Mouse (Mus musculus) layer of hippocampus, adult 18-20 months (tissue): Measurements from ENCODE around the gene Ifit1bl2. TPM values are rescaled to one million over a fixed set of nuclear protein-coding genes. Genes with fewer than 3 reads are reported as not detected.
A peak's percentile ranks its signal among the peaks of the same experiment; 100 is the strongest.
"Not testable (repeated sequence)": the region's sequence is repeated elsewhere in the genome, so short reads cannot be mapped to it uniquely, and the experiment has no call there.

Experiments
- DNase-seq, 2 experiments: peaks; one replicate each; pipeline ENCODE4 v3.0.0; 2022; ENCODE audit warnings: low spot score in 2 of 2
- total RNA-seq, 2 experiments: library from RNA; stranded (reverse); gene quantifications; 2 replicates each; pipeline ENCODE4 v1.2.3; 2021

The Ifit1bl2 gene
- total RNA-seq, 2 experiments from 2014 or later, result 0.50 to 0.61 TPM

DNA sequence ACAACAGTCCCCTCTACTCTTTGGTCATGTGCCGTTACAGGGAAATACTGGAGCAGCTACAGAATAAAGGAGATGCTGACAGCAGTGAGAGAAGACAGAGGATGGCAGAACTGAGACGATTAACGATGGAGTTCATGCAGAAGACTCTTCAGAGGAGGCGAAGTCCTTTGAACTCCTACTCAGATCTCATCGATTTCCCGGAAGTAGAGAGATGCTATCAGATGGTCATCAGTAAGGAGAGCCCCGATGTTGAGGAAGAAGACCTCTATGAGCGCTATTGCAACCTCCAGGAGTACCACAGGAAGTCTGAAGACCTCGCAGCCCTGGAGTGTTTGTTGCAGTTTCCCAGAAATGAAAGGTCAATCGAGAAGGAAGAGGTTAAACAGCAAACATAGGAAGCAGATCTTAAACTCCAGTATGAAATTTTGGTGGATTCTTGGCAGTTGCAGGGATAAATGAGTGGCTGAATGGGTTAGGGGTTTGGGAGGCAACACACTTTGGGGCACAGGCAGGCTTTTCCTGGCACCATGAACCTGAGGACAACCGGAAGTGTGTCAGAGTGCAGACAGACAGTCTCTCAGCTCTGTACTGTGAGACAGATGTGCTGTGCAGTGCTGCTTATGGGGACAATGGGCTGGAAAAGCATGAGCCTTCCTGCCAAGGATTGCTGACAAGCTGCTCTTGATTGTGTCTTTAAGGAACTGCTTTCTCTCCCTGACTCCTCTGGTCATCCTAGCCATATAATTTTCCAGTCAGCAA is 28.1 kb downstream of the Ifit1bl2 start:
- DNase-seq, result not testable (repeated sequence)

DNA sequence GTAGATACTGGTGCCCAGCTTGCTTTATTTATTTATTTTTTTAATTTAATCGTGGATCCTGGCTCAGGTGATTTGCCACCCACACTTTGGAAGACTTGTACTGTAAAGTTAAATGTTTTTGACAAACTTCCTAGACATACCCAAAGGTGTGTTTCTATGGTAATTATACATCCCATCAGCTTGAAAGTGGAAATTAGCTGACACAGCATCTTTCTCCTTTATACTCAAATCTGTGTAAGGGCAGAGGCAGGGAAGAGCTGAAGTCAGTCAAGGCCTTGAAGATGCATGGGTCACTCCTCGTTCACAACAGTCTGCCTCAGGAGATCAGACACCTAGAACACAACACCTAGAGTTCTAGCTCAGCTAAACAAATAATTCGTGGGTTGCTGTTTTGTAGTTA is 30.4 kb downstream of the Ifit1bl2 start:
- DNase-seq, result not testable (repeated sequence)

DNA sequence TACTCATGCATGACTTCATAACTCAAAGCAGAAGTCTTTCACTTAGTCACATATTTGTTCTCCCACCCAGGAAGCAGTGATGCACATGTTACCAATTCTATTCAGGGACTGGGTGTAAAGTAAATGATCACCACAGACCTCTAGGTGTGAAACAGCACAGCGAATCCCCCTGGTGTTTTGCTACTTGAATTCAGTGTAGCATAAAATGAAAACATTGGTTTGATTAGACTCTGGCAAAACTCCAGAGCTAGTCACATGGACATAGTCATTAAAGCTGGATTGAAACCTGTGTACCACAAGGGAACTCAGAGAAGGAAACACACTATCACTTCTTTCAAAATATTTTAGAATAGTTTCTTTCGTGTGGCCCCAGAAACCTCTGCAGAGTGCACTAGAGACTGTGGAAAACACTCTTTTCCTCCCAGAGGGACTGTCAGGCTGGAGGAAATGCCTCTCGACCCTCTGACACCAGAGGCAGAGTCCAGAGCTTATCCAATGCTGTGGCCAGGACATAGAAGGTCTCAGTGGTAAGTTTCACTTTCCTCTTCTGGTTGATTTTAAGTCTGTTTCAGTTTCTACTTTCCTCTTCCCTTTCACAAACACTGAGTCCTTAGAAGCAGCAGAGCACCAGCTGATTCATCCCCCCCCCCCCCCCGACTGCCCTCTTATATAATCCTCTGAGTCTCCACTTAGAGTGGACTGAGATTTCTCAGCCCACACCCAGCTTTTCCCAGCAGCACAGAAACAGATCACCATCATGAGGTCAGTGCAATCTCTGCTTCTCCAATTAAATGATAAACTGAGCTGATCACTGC is 33.1 kb downstream of the Ifit1bl2 start, which contains the start of gene Ifit3b:
TSS of gene Ifit3b (plus strand) at position 734 of the 815 bp plus-strand sequence.
- not testable (repeated sequence) for DNase-seq

DNA sequence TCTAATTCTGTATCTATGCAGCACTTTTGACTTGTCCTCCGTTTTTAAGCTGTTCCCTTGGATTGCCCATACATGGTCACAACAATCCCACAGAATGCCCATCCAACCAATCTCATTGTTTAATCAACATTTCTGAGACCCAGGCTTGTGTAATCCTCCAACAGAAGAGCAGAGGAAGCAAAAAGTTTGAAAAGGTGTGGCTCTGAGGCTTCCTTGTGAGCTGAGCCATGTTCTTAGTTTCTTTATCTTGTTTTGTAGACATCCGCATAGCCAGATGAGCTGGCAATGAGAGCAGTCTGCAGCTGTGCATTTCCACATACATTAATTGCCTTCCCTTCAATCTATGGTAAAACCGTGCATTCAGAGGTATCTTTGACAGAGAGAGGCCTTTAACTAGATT is 35.1 kb downstream of the Ifit1bl2 start:
- no peak for DNase-seq

DNA sequence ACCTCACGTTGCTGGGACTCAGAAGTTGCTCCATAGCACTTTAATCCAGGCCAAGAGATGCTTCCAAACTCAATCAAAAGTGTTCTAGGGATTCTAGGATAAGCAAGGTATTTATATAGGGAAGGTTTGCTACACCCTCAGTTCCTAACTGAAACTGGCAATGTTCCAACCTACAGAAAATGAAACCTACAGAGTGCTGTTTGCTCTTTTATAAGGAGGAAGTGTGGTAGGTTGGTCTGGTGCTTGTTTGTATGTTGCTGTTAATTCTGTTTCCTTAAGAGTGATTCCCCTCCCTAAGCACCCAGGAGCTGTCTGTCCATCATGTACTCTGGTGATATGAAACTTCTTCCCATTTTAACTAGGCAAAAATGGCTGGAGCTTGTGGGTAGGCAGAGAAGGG is 38.7 kb downstream of the Ifit1bl2 start, which contains the start of gene Ifit1bl1:
TSS of gene Ifit1bl1 (minus strand) at position 69 of the 400 bp plus-strand sequence.
- DNase-seq, result not testable (repeated sequence)

DNA sequence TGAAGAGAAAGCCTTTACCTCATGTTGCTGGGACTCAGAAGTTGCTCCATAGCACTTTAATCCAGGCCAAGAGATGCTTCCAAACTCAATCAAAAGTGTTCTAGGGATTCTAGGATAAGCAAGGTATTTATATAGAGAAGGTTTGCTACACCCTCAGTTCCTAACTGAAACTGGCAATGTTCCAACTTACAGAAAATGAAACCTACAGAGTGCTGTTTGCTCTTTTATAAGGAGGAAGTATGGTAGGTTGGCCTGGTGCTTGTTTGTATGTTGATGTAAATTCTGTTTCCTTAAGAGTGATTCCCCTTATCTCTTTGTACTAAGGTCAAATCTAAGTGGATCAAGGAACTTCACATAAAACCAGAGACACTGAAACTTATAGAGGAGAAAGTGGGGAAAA is 41.3 kb downstream of the Ifit1bl2 start:
- DNase-seq, result not testable (repeated sequence)

DNA sequence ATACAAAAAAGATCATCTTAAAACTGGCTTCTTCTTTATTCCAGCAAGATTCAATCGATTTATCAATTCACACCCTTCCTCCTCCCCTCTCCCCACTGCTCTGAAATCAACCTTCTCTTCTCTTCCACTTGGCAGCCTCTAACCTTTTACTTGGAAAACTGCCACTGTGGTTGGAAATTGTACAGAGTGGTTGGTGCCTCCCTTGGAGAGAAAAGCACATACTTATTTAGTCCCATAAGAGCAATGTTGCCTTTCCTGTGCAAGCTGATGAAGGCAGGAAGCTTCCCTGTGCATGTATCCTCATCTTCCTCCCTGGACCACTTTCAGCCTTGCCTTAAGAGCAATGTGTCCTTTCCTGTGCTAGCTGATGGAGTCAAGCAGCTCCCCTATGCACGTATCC is 42.2 kb downstream of the Ifit1bl2 start:
- DNase-seq, result peak; percentile 42 to 82

DNA sequence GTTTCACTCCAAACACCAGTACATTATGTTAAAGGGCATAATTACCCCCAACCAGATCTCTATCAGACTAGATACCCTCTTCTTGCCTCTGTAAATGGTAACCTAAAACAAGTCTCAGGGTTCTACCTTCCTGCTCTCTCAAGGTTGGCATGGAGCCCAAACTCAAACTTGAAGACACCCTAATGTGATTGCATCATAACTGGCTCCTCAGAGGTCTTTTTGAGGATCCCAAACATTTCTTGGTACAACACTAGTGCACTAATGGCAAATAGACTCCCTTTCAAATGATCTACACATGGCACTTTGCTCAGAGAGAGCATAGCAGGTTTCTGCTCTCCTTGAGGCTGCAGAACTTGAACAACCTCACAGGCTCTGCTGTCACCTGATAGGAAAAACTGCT is 43.7 kb downstream of the Ifit1bl2 start:
- no peak for DNase-seq

DNA sequence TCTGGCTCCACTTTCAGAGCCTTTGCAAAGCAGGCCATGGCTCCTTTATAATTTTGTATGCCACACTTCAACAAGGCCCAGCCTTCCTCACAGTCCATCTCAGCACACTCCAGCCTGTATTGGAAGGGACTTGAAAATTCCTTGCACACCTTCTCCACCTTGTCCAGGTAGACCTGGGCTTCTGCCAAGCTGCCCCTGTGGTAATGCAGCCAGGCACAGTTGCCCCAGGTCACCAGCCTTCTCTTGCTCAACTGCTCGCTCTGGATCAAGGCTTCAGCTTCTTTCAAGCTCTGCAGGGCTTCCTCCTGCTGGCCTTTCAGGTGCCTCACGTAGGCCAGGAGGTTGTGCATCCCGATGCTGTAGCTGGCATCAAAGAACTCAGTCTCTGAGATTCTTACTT is 46.0 kb downstream of the Ifit1bl2 start:
- not testable (repeated sequence) for DNase-seq

DNA sequence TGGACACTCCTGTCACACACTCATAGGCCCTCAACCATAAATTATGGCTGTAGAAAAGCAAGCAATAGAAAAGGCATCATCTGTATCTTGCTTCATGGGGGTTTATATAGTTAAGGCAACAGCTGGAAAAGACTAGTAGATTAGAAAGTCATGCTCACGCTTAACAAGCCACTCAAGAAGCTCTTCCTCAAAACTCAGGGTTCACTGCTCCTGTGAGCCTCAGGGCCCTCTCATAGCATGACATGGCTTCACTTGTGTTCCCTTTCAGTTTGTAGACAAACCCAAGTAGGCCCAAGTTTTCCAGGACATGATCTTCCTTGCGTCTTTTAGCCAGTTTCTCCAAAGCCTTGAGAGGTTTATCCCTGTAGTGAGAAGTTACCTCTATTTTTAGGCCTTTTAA is 47.1 kb downstream of the Ifit1bl2 start:
- DNase-seq, result no peak

DNA sequence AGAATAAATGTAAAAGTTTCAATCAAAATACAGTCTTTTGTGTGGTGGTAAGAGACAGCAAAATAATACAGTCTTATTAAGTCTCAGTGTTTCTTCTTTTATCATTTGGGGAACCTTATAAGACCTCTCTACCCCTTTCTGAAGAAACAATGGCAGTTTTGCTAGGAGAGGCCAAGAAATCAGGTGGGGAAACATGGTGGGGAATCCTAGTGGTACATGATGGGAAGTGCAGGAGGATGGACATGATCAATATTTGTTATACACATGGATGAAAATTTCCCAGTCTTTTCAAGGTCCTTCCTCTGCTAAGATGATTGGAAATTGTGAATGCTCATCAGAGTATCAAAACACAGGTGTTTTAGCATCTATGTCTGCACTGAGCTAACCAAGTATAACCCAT is 51.6 kb downstream of the Ifit1bl2 start:
- no peak for DNase-seq

DNA sequence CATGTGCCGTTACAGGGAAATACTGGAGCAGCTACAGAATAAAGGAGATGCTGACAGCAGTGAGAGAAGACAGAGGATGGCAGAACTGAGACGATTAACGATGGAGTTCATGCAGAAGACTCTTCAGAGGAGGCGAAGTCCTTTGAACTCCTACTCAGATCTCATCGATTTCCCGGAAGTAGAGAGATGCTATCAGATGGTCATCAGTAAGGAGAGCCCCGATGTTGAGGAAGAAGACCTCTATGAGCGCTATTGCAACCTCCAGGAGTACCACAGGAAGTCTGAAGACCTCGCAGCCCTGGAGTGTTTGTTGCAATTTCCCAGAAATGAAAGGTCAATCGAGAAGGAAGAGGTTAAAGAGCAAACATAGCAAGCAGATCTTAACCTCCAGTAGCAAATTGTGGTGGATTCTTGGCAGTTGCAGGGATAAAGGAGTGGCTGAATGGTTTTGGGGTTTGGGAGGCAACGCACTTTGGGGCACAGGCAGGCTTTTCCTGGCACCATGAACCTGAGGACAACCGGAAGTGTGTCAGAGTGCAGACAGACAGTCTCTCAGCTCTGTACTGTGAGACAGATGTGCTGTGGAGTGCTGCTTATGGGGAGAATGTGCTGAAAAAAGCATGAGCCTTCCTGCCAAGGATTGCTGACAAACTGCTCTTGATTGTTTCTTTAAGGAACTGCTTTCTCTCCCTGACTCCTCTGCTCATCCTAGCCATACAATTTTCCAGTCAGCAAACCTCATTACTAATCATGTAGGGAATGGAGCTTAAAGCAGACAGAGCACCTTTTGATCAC is 52.4 kb downstream of the Ifit1bl2 start:
- not testable (repeated sequence) for DNase-seq

DNA sequence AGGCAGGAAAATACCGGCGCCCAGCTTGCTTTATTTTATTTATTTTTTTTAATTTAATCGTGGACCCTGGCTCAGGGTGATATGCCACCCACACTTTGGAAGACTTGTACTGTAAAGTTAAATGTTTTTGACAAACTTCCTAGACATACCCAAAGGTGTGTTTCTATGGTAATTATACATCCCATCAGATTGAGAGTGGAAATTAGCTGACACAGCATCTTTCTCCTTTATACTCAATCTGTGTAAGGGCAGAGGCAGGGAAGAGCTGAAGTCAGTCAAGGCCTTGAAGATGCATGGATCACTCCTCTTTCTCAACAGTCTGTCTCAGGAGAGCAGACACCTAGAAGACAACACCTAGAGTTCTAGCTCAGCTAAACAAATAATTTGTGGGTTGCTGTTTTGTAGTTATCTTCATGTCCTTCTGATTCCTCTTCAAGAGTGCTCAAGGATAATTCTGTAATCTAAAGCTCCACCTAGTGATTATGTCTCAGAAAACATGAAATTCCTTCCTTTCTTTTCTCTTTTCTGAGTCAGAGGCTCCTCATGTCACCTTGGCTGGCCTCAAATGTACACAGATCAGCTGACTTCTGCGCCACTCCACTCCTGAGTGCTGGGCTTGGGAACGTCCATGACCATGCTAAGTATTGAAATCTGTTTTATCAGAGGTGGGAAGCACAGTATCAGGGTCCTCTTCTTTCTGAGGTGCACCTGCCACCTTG is 54.6 kb downstream of the Ifit1bl2 start:
- DNase-seq, result not testable (repeated sequence)

DNA sequence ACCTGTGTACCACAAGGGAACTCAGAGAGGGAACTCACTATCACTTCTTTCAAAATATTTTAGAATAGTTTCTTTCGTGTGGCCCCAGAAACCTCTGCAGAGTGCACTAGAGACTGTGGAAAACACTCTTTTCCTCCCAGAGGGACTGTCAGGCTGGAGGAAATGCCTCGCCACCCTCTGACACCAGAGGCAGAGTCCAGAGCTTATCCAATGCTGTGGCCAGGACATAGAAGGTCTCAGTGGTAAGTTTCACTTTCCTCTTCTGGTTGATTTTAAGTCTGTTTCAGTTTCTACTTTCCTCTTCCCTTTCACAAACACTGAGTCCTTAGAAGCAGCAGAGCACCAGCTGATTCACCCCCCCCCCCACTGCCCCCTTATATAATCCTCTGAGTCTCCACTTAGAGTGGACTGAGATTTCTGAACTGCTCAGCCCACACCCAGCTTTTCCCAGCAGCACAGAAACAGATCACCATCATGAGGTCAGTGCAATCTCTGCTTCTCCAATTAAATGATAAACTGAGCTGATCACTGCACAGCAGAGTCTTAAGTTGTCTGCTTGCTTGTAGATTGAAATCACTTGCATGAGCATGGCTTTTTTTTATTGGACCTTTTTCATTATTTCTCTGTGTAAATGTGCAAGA is 57.3 kb downstream of the Ifit1bl2 start, which contains the start of gene Ifit3:
TSS of gene Ifit3 (plus strand) at position 406 of the 641 bp plus-strand sequence.
- not testable (repeated sequence) for DNase-seq

DNA sequence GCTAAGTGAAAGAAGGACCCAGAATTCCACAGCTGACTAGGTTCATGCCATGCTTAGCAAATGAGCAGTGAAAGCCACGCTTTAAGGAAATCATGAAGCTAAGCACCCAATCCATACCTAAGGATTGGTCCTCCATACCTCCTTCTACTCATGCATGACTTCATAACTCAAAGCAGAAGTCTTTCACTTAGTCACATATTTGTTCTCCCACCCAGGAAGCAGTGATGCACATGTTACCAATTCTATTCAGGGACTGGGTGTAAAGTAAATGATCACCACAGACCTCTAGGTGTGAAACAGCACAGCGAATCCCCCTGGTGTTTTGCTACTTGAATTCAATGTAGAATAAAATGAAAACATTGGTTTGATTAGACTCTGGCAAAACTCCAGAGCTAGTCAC is 57.8 kb downstream of the Ifit1bl2 start:
- DNase-seq, result not testable (repeated sequence)

DNA sequence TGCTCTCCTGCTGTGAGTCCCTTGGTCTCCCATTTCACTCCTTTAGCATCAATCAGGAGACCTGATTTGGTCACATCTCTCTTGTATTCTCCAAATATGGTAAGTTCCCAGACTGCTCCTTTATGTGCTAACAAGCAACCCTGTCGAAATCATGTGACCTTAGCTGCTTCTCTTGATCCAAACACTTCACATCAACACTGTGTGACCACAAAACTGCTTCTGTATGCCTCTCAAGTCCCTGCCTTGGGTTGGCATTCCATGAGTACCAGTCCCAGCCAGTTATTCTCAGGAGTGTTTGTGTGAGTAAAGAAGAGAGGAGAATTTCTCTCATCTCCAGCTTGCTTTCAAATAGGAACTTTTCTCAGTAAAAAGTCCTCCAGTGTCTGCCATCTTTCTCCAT is 63.4 kb downstream of the Ifit1bl2 start:
- no peak for DNase-seq

DNA sequence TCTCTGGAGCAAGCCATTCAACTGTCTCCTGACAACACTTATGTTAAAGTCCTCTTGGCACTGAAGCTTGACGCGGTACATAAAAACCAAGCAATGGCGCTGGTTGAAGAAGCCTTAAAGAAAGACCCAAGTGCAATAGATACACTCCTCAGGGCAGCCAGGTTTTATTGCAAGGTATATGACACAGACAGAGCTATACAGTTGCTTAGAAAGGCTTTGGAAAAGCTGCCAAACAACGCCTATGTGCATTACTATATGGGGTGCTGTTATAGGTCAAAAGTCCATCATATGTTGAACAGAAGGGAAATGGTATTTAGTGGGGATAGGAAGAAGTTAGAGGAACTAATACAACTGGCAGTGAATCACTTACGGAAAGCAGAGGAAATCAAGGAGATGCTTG is 66.9 kb downstream of the Ifit1bl2 start:
- no peak for DNase-seq

DNA sequence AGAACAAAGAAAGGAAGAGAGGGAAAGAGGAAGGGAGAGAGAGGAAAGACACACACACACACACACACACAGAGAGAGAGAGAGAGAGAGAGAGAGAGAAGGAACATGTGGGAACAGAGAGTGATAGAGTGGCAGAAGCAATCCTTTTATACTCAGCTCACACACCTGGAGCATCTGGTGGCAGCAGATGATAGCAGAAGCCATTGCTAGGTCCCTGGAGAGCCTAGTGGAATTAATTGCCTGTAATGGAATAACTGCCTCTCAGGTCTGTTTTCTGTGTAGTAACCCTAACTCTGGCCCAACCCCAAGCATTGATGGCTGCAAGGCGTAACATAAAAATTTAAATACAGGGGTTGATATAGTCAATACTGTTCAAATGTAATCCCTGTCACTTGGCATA is 69.5 kb downstream of the Ifit1bl2 start:
- no peak for DNase-seq

DNA sequence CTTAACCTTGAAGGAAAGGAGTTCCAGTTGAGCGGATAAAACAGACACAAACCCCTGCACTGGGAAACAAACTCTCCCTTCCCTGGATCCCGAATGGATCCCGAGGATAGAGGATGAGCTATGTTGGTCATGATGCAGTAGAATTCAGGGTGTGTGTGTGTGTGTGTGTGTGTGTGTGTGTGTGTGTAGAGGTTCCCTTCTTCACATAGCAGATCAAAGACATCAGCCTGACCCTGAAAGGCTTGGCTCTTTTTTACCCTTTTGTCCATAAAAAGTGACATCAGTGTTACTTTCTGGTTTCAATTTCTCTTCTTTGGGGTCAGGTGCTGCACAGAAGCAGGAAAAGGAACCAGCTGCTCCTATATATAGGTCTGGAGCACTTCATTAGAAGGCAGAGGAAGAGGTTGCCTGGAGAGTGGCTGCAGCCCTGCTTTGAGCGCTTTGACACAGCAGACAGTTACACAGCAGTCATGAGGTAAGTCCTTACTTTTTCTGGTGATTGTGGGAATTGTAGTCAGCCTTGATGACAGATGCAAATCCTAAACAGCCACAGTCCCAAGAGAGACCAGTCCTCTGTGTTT is 70.6 kb downstream of the Ifit1bl2 start:
- DNase-seq, result no peak
